Mouse (Mus musculus) heart, adult 2 months (tissue): ENCODE results near the gene Grik5.

Experiments
- CTCF ChIP-seq: fragments of 200-600 bp; IDR thresholded peaks from 2 replicates; pipeline ENCODE4 v1.8.1; 2022; ENCODE audit warnings: antibody characterized with exemption, mild to moderate bottlenecking, moderate library complexity
- EP300 ChIP-seq: fragments of 200-500 bp; IDR thresholded peaks from 2 replicates; pipeline ENCODE4 v1.6.1; 2011; ENCODE audit warnings: low read depth, low read length, control low read depth; ENCODE audit not compliant: insufficient read depth
- POLR2A ChIP-seq: fragments of 200-500 bp; IDR thresholded peaks from 2 replicates; pipeline ENCODE4 v1.6.1; 2011; ENCODE audit warnings: mild to moderate bottlenecking, low read depth, low read length, control low read depth; ENCODE audit not compliant: insufficient read depth

DNA sequence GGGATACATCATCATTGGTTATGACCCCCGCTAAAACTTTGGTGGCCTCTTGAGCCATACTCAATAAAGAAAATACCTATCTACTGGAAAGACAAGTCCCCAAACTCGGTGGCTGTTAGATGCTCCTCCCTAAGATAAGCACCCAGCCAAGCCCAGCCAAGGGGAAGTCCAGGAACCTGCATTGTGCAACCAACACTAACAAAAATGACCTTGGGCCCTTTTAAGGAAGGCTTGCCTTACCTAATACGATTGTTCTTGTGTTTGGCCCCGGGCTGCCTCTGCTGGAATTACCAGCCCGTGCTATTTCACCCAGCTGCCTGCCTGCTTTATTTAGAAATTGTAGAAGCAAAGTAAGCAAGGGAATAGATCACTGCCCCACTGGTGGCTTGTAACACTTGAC is 12.5 kb upstream of the Grik5 start:
- TF ChIP-seq CTCF (no peak), EP300 (no peak), POLR2A (no peak)
